Mouse (Mus musculus) hindlimb bud, embryonic 11.5 days (tissue): ENCODE results near the gene Myo1e.

Experiments used
- DNase-seq: peaks from one replicate; pipeline ENCODE4 v3.0.0-alpha.2; 2012; ENCODE audit warnings: low read depth, low spot score; ENCODE audit errors: extremely low spot score

Myo1e gene

GRCm38 (mm10) chr9:70220461-70221170 is 13.5 kb downstream of the Myo1e start:
- no peak for DNase-seq

- DNase-seq, result no peak
Measured at GRCm38 (mm10) chr9:70223142-70223541, 16.0 kb downstream of the Myo1e start.

GRCm38 (mm10) chr9:70224046-70224445 is 16.9 kb downstream of the Myo1e start:
- no peak for DNase-seq

GRCm38 (mm10) chr9:70226359-70226758 is 19.2 kb downstream of the Myo1e start:
- no peak for DNase-seq

GRCm38 (mm10) chr9:70229823-70230222 is 22.7 kb downstream of the Myo1e start:
- no peak for DNase-seq

GRCm38 (mm10) chr9:70232044-70233010 is 25.2 kb downstream of the Myo1e start:
- DNase-seq, result no peak

- no peak for DNase-seq
Measured at GRCm38 (mm10) chr9:70237136-70237535, 30.0 kb downstream of the Myo1e start.

- no peak for DNase-seq
Measured at GRCm38 (mm10) chr9:70237561-70237960, 30.4 kb downstream of the Myo1e start.

GRCm38 (mm10) chr9:70238391-70238790 is 31.2 kb downstream of the Myo1e start:
- no peak for DNase-seq

GRCm38 (mm10) chr9:70239229-70239628 is 32.1 kb downstream of the Myo1e start:
- no peak for DNase-seq

GRCm38 (mm10) chr9:70240703-70241410 is 33.7 kb downstream of the Myo1e start:
- DNase-seq, result no peak

- DNase-seq, result no peak
Measured at GRCm38 (mm10) chr9:70241411-70241961, 34.3 kb downstream of the Myo1e start.

- DNase-seq, result no peak
Measured at GRCm38 (mm10) chr9:70242112-70242862, 35.1 kb downstream of the Myo1e start.

GRCm38 (mm10) chr9:70243241-70243640 is 36.1 kb downstream of the Myo1e start:
- DNase-seq, result no peak

GRCm38 (mm10) chr9:70243708-70244107 is 36.6 kb downstream of the Myo1e start:
- DNase-seq, result no peak

- no peak for DNase-seq
Measured at GRCm38 (mm10) chr9:70244115-70244514, 37.0 kb downstream of the Myo1e start.

GRCm38 (mm10) chr9:70245040-70245439 is 37.9 kb downstream of the Myo1e start:
- no peak for DNase-seq

- DNase-seq, result no peak
Measured at GRCm38 (mm10) chr9:70246427-70246826, 39.3 kb downstream of the Myo1e start.

GRCm38 (mm10) chr9:70248046-70248445 is 40.9 kb downstream of the Myo1e start:
- no peak for DNase-seq

GRCm38 (mm10) chr9:70248826-70249225 is 41.7 kb downstream of the Myo1e start:
- DNase-seq, result no peak
